Mouse (Mus musculus) small intestine, adult 2 months (tissue): ENCODE results near the gene Tap2.

Source experiments
- CTCF ChIP-seq: fragments of 200-500 bp; IDR thresholded peaks from 2 replicates; pipeline ENCODE4 v1.5.1; 2012; ENCODE audit warnings: low read depth, mild to moderate bottlenecking, control low read depth, inconsistent platforms, low read length, moderate library complexity, mixed read lengths; ENCODE audit not compliant: insufficient replicate concordance, insufficient read length; ENCODE audit errors: extremely low read depth
- POLR2A ChIP-seq: fragments of 200-500 bp; IDR thresholded peaks from 2 replicates; pipeline ENCODE4 v1.6.1; 2012; ENCODE audit warnings: low read depth, mild to moderate bottlenecking, control low read depth, inconsistent platforms, low read length, moderate library complexity

GRCm38 (mm10) chr17:34225426-34225825, 22.1 kb downstream of the Tap2 start:
- TF ChIP-seq CTCF (no peak), POLR2A (no peak)
